Mouse (Mus musculus): ENCODE measurements around the gene Gm10188.

GRCm38 (mm10) chr1:132199244-132199643 lies 30.3 kb downstream of the Gm10188 start:
- TF ChIP-seq POLR2A (IDR thresholded peaks at IDR 0.05; ENCODE audit: low read depth, low read length) (no peak), CTCF (IDR thresholded peaks at IDR 0.05; ENCODE audit: extremely low read depth, insufficient read depth, insufficient read length, insufficient replicate concordance) (no peak)

Measured in spleen, adult 2 months (tissue).